Mouse (Mus musculus) myocyte (in vitro differentiated cells): ENCODE data around the gene Zic5. TPM values are rescaled to one million over a fixed set of nuclear protein-coding genes. Genes with fewer than 3 reads are reported as not detected.

Source experiments
- H3K27me3 ChIP-seq: one replicate; pipeline ENCODE4 v1.6.1; 2011; ENCODE audit not compliant: control insufficient read depth, insufficient read depth, insufficient read length
- H3K36me3 ChIP-seq: one replicate; pipeline ENCODE4 v1.6.1; 2011; ENCODE audit not compliant: control insufficient read depth, insufficient read depth
- H3K4me2 ChIP-seq: one replicate; pipeline ENCODE4 v1.6.1; 2011; ENCODE audit warnings: low read depth, control low read depth
- H3K4me3 ChIP-seq: one replicate; pipeline ENCODE4 v1.5.1; 2011; ENCODE audit warnings: mild to moderate bottlenecking, control low read depth, moderate library complexity
- H3K79me2 ChIP-seq: one replicate; pipeline ENCODE4 v1.6.1; 2011; ENCODE audit not compliant: control insufficient read depth, insufficient read depth
- H3ac ChIP-seq: one replicate; pipeline ENCODE4 v1.6.1; 2011; ENCODE audit not compliant: control insufficient read depth, insufficient read length
- CEBPB ChIP-seq: IDR thresholded peaks from 2 replicates; pipeline ENCODE4 v1.6.1; 2011; ENCODE audit warnings: mild to moderate bottlenecking, moderate library complexity; ENCODE audit not compliant: poor library complexity, insufficient read depth, severe bottlenecking
- E2F4 ChIP-seq: IDR thresholded peaks from one replicate; pipeline ENCODE4 v1.6.1; 2011; ENCODE audit warnings: mild to moderate bottlenecking, control low read depth, moderate library complexity; ENCODE audit not compliant: insufficient read depth
- MAX ChIP-seq: IDR thresholded peaks from one replicate; pipeline ENCODE4 v1.6.1; 2011; ENCODE audit warnings: low read depth, mild to moderate bottlenecking, control low read depth
- MYOD1 ChIP-seq, 3 experiments: IDR thresholded peaks; one replicate each; pipeline ENCODE4 v1.6.1; 2011; ENCODE audit warnings: control low read depth in 2 of 3, low read depth in 2 of 3, mild to moderate bottlenecking in 2 of 3, moderate library complexity in 1 of 3; ENCODE audit not compliant: insufficient read length in 2 of 3, control insufficient read depth in 1 of 3
- MYOG ChIP-seq, 3 experiments: IDR thresholded peaks; one replicate each; pipeline ENCODE4 v1.6.1; 2011; ENCODE audit warnings: control low read depth in 2 of 3, low read depth in 2 of 3, mild to moderate bottlenecking in 2 of 3; ENCODE audit not compliant: insufficient read length in 2 of 3, control insufficient read depth in 1 of 3, insufficient read depth in 1 of 3
- POLR2A ChIP-seq: IDR thresholded peaks from one replicate; pipeline ENCODE4 v1.6.1; 2011; ENCODE audit warnings: low read depth, mild to moderate bottlenecking, control low read depth, moderate library complexity; ENCODE audit not compliant: insufficient read length
- POLR2AphosphoS2 ChIP-seq: IDR thresholded peaks from one replicate; pipeline ENCODE4 v1.6.1; 2011; ENCODE audit warnings: low read depth, control low read depth; ENCODE audit not compliant: insufficient read length
- REST ChIP-seq: IDR thresholded peaks from one replicate; pipeline ENCODE4 v1.6.1; 2011; ENCODE audit warnings: mild to moderate bottlenecking, control low read depth, moderate library complexity; ENCODE audit not compliant: insufficient read depth, insufficient read length
- SRF ChIP-seq: IDR thresholded peaks from one replicate; pipeline ENCODE4 v1.6.1; 2011; ENCODE audit warnings: low read depth; ENCODE audit not compliant: control insufficient read depth, insufficient read length
- TCF12 ChIP-seq: IDR thresholded peaks from one replicate; pipeline ENCODE4 v1.6.1; 2011; ENCODE audit warnings: mild to moderate bottlenecking, control low read depth; ENCODE audit not compliant: poor library complexity, insufficient read depth, severe bottlenecking
- TCF3 ChIP-seq: IDR thresholded peaks from one replicate; pipeline ENCODE4 v1.6.1; 2011; ENCODE audit warnings: low read depth, control low read depth; ENCODE audit not compliant: insufficient read length
- USF1 ChIP-seq: IDR thresholded peaks from one replicate; pipeline ENCODE4 v1.6.1; 2011; ENCODE audit warnings: low read depth, mild to moderate bottlenecking, control low read depth, moderate library complexity
- polyA plus RNA-seq: library from polyadenylated mRNA; unstranded; fragments of >200 nt; fragmentation: generic; extraction: Trizol; gene quantifications from one replicate; pipeline ENCODE4 v1.2.1, GENCODE M21; 2012; ENCODE audit warnings: missing spikeins

Gene Zic5
- polyA plus RNA-seq, 1 experiment = 0.42 TPM

DNA sequence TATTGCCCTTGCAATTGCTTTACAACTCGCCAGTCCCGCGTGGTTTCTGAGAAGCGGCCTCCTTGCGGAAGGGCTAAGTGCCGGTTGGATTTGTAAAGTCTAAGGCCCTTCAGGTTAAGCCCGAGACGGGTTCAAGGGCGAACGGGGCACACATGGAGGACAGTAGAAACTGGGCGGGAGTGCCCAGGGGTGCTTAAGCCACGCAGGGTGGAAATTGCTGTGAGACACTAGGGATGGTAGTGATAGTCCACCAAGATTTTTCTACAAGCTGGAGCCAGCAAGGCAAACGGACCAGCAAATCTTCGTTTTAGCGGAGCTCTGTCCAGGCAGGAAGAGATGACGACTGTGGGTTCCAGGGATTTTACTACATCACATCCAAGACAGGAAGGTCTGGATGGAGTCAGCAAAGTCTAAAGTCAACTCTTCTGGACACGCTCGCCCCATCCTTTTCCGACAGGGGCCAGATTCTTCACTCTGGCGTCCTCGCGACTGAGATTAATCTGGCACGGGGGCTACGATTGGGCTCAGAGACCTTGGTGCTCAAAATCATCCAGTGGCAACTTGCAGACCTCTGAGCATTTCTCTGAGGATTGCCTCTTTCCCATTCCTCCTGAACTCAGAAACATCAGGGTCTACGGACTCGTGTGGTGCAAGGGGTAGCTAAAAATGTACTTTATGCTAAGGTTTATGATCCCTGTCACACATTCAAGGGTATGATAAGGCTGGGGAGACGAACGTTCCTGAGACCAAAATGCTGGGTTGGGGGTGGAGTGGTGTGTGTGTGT, 3.7 kb upstream of the Zic5 start:
- Histone ChIP-seq H3K27me3 (peaks cover 19% of the 10 kb centered on the region), H3K4me2 (no peak overlapping the region), H3ac (no peak overlapping the region), H3K79me2 (no peaks in the 10 kb centered on the region), H3K36me3 (no peaks in the 10 kb centered on the region), H3K4me3 (no peak overlapping the region)
- no peak for TF ChIP-seq E2F4
- no peak for TF ChIP-seq USF1
- no peak for TF ChIP-seq POLR2A
- no peak for TF ChIP-seq POLR2AphosphoS2
- TF ChIP-seq TCF3 = no peak
- TF ChIP-seq MAX = no peak
- no peak for TF ChIP-seq CEBPB
- TF ChIP-seq MYOD1 (IDR thresholded peaks at IDR 0.05; ENCODE audit: control insufficient read depth in 1 of 3, insufficient read length in 2 of 3, low read depth in 2 of 3) = no peak
- no peak for TF ChIP-seq MYOG (IDR thresholded peaks at IDR 0.05; ENCODE audit: control insufficient read depth in 1 of 3, insufficient read depth in 1 of 3, insufficient read length in 2 of 3, low read depth in 2 of 3)
- TF ChIP-seq REST = no peak
- no peak for TF ChIP-seq SRF

- Histone ChIP-seq H3K4me2 (no peak overlapping the region), H3K4me3 (no peak overlapping the region), H3K79me2 (no peaks in the 10 kb centered on the region), H3ac (no peak overlapping the region), H3K36me3 (no peaks in the 10 kb centered on the region), H3K27me3 (peaks cover 19% of the 10 kb centered on the region)
- TF ChIP-seq TCF3 (no peak), TCF12 (no peak), MYOD1 (IDR thresholded peaks at IDR 0.05; ENCODE audit: control insufficient read depth in 1 of 3, insufficient read length in 2 of 3, low read depth in 2 of 3) (no peak), MAX (no peak), E2F4 (no peak), REST (no peak), POLR2A (no peak), USF1 (no peak), POLR2AphosphoS2 (no peak), CEBPB (no peak), MYOG (IDR thresholded peaks at IDR 0.05; ENCODE audit: control insufficient read depth in 1 of 3, insufficient read depth in 1 of 3, insufficient read length in 2 of 3, low read depth in 2 of 3) (no peak), SRF (no peak)
These were observed 2.7 kb upstream of the Zic5 start for GRCm38 (mm10) chr14:122467926-122468841.

DNA sequence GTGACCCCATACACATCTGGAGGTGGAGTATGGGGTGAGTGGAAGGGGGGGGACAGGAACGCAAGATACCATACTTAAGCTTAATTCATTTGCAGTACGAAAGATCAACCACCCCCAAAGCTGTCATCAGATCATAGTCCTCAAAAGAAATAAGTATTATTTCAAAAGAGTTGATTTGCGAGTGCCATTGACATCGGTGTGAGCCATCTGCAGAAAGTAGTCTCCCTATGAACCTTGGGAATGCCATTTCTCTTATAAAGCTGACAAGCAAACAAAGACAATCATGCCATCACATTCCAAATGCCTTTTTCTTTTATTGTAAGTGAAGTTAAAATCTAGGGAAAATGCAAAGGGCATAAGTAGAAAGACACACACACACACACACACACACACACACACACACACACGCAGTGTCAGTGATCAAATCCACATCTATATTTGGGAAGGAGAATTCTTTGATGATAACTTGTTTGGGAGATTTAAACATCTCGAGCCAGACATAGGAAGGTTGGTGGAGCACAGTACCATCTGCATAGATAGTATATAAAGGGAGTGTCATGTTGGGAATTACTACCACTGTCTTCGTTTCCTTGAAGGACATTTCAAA, 1.4 kb upstream of the Zic5 start:
- no peak overlapping the region for H3K4me2 ChIP-seq
- H3K79me2 ChIP-seq = no peaks in the 10 kb centered on the region
- no peak overlapping the region for H3ac ChIP-seq
- H3K27me3 ChIP-seq = peaks cover 19% of the 10 kb centered on the region
- H3K36me3 ChIP-seq = no peaks in the 10 kb centered on the region
- TF ChIP-seq USF1 (no peak), POLR2A (no peak), MYOG (IDR thresholded peaks at IDR 0.05; ENCODE audit: control insufficient read depth in 1 of 3, insufficient read depth in 1 of 3, insufficient read length in 2 of 3, low read depth in 2 of 3) (no peak), CEBPB (no peak), E2F4 (no peak), POLR2AphosphoS2 (no peak), REST (no peak), MYOD1 (IDR thresholded peaks at IDR 0.05; ENCODE audit: control insufficient read depth in 1 of 3, insufficient read length in 2 of 3, low read depth in 2 of 3) (no peak), TCF3 (no peak), MAX (no peak), TCF12 (no peak), SRF (no peak)
- no peak overlapping the region for H3K4me3 ChIP-seq

DNA sequence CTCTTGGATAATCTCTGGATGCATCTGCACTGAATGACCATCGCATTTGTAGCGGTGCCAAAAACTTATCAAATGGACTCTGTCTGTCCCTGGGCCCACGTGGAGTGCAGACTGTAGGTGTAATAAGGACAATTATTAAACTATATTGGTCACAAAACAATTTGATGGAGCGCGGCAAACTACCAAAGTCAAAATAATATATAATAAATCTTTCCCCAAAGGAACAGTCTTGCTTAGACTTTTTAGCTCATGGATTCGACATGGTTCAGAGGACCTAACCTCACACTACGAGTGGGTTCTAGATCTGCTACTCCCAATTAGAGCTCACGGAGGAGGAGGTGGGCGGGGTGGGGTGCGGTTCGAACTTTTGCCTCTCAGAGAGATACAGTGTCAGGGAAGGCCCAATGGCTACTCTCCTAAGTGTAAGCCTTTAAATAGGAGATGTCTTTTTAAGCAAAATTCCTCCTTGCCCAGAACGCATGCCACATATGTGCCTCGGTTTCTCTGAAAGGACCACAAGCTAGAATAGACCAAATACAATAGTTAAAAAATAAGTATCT, 534 bp upstream of the Zic5 start:
- Histone ChIP-seq H3K27me3 (peaks cover 19% of the 10 kb centered on the region), H3K36me3 (no peaks in the 10 kb centered on the region), H3K79me2 (no peaks in the 10 kb centered on the region), H3ac (no peak overlapping the region), H3K4me3 (peak overlapping the region; percentile 24), H3K4me2 (no peak overlapping the region)
- TF ChIP-seq E2F4 = no peak
- TF ChIP-seq MYOG (IDR thresholded peaks at IDR 0.05; ENCODE audit: control insufficient read depth in 1 of 3, insufficient read depth in 1 of 3, insufficient read length in 2 of 3, low read depth in 2 of 3) = no peak
- TF ChIP-seq MAX = no peak
- no peak for TF ChIP-seq SRF
- no peak for TF ChIP-seq CEBPB
- TF ChIP-seq USF1 = no peak
- TF ChIP-seq TCF12 = no peak
- TF ChIP-seq POLR2A = no peak
- TF ChIP-seq MYOD1 (IDR thresholded peaks at IDR 0.05; ENCODE audit: control insufficient read depth in 1 of 3, insufficient read length in 2 of 3, low read depth in 2 of 3) = no peak
- no peak for TF ChIP-seq TCF3
- TF ChIP-seq POLR2AphosphoS2 = no peak
